Mouse (Mus musculus): Measurements from ENCODE around the gene Prox1. TPM values are rescaled to one million over a fixed set of nuclear protein-coding genes. Genes with fewer than 3 reads are reported as not detected.

The Prox1 gene
- under 1 TPM; 0.55 to 0.56 TPM for total RNA-seq (2023)

DNA sequence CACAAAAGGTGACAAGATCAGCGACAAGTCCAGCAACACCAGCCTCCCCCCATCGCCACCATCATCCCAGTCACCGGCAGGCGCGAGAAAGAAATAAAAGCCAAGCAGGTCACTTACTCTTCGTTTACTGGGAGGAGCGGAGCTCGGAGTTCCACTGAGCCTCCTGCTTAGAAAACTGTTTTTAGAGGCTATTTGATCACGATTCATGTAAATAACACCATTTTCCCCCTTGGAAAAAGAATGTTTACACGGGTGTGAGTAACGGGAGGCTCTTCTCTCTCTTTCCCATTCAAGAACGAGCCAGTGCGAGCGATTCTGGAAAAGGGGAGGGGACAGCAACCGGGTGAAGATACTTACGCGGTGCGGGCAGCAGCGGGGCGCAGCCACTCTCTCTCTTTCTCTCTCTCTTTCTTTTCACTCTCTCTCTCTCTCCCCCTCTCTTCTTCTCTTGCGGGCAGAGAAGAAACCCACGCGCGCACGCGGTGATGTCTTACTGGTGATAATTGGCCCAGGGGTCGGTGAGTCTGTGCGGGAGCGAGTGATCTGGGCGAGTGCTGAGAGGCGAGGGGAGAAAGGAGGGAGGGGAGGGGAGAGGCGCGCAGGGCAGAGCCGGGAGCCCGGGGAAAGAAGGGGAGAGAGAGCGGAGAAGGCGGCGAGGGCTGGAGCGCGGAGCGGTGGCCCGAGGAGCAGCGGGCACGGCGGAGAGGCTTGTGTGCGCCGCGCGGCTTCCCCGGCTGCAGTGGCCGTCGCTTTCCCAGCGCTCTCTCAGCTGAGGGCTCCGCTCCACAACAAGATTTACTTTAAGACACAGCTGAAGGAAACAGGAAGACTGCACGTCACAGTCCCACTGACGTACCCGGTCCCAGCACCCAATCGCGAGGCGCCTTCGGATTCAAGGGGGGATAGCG, at the start of gene Prox1:
Prox1 (minus strand) TSS at position 804 of the 908 bp plus-strand sequence.

Other genes with a start within 250 kb of the Prox1 start
- 1 to 10 TPM; 2.4 to 3.1 TPM for gene Smyd2, start 248.4 kb downstream of the Prox1 start, total RNA-seq (2023)

Measured in B cell, adult 67 days (primary cell).